Mouse (Mus musculus): ENCODE data around the gene Sgms1. TPM values are rescaled to one million over a fixed set of nuclear protein-coding genes. Genes with fewer than 3 reads are reported as not detected.
"Not testable (repeated sequence)": the region's sequence is repeated elsewhere in the genome, so short reads cannot be mapped to it uniquely, and the experiment has no call there.

The Sgms1 gene
- total RNA-seq, 2 experiments from 2014 or later, result 108 to 157 TPM

GRCm38 (mm10) chr19:32360546-32360945, 29.0 kb downstream of the Sgms1 start:
- ATAC-seq (replicated peaks; ENCODE audit: low FRiP score, poor library complexity, severe bottlenecking), result no peak

- no peak for ATAC-seq (replicated peaks; ENCODE audit: low FRiP score, poor library complexity, severe bottlenecking)
Observed at GRCm38 (mm10) chr19:32358699-32359517, 30.6 kb downstream of the Sgms1 start.

- not testable (repeated sequence) for ATAC-seq (replicated peaks; ENCODE audit: low FRiP score, poor library complexity, severe bottlenecking)
Observed at GRCm38 (mm10) chr19:32358011-32358410, 31.5 kb downstream of the Sgms1 start.

DNA sequence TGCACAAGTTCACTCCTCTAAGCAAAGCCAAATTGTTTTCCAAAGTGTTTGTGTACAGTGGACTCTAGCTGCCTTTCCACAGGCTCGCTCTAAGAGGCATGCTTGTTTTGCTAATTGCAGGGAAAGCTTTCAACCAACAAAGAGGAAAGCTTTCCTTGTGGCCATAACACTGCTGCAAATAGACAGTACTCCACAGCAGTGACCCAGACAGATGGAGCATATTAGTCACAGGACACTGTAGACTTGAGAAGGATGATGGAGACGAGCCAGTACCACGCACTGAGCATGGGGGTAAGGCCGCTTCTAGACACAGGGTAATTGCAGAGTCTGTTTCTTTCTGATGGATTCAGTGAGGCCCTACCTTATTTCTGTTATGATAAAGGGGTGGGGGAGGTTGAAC, 33.3 kb downstream of the Sgms1 start:
- ATAC-seq (replicated peaks; ENCODE audit: low FRiP score, poor library complexity, severe bottlenecking), result no peak

- no peak for ATAC-seq (replicated peaks; ENCODE audit: low FRiP score, poor library complexity, severe bottlenecking)
Observed at GRCm38 (mm10) chr19:32353447-32353846, 36.1 kb downstream of the Sgms1 start.

- no peak for ATAC-seq (replicated peaks; ENCODE audit: low FRiP score, poor library complexity, severe bottlenecking)
Observed at GRCm38 (mm10) chr19:32348955-32349654, 40.4 kb downstream of the Sgms1 start.

DNA sequence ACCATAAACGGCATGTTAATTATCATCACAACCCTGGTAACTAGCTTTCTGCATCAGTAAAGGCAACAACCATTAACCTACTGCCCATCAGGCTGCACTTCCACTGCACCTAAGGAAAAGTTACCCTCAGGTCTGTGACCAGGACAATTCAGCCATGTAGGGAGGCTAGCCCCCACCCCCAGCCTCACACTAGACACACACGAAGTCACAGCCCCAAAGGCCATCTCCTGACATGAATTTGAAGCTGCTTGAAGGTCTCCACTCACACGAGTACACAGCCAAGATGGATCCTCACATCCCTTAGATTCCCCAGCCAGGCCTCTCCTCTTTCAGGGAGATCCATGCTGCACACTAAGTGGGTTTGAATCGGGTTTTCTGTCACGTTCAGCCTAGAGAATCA, 42.0 kb downstream of the Sgms1 start:
- no peak for ATAC-seq (replicated peaks; ENCODE audit: low FRiP score, poor library complexity, severe bottlenecking)

DNA sequence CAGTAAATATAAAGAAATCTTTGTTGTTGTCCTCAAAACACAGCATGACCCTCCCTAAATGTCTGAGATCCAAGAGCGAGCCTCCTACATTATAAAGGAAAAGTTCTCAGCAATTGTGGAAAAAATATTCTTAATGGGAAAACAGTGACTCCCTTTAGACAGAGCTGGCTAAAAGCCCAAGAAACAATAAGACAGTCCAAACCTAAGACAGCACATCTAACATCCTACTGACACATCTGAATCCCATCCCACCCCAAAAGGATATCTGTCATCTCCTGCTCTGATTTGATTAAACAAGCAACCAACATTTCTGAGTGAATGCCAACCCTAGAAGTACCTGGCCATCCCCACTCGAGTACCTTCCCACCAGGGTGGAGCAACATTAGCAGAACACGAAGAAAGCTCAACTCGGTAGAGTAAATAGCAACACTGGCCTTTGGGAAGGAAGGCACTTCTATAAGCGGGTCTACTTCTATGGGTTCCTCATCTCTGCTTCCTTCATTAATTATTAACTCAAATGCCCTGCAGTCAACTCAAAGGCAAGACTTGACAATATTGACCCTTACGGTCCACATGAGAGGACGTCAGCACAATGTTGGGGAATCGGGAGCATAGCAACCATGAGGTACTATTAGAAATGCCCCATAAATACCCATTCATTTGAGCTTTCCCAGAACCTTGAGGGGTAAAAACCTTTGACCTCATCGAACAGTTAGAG, 42.7 kb downstream of the Sgms1 start:
- ATAC-seq (replicated peaks; ENCODE audit: low FRiP score, poor library complexity, severe bottlenecking), result no peak

DNA sequence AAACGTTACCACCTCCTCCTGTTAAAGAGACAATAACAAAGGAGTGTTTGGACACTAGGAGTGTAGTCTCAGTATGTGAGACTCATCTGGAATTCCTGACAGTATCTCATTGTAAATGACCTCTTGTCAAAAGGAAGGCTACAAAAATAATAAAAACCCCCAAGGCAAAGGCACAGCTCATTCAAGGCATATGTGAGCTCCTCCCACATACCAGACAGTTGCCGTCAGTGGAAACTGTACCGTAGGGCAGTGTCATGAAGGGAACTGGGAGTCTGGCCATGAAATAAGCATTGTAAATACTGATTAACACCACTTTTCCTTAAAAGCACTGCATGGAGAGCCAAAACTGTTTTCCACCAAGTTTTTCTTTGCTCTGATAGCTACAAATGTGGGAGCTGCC, 43.3 kb downstream of the Sgms1 start:
- no peak for ATAC-seq (replicated peaks; ENCODE audit: low FRiP score, poor library complexity, severe bottlenecking)

GRCm38 (mm10) chr19:32345181-32345745, 44.3 kb downstream of the Sgms1 start:
- no peak for ATAC-seq (replicated peaks; ENCODE audit: low FRiP score, poor library complexity, severe bottlenecking)

- ATAC-seq (replicated peaks; ENCODE audit: low FRiP score, poor library complexity, severe bottlenecking), result no peak
Observed at GRCm38 (mm10) chr19:32344738-32345121, 44.8 kb downstream of the Sgms1 start.

DNA sequence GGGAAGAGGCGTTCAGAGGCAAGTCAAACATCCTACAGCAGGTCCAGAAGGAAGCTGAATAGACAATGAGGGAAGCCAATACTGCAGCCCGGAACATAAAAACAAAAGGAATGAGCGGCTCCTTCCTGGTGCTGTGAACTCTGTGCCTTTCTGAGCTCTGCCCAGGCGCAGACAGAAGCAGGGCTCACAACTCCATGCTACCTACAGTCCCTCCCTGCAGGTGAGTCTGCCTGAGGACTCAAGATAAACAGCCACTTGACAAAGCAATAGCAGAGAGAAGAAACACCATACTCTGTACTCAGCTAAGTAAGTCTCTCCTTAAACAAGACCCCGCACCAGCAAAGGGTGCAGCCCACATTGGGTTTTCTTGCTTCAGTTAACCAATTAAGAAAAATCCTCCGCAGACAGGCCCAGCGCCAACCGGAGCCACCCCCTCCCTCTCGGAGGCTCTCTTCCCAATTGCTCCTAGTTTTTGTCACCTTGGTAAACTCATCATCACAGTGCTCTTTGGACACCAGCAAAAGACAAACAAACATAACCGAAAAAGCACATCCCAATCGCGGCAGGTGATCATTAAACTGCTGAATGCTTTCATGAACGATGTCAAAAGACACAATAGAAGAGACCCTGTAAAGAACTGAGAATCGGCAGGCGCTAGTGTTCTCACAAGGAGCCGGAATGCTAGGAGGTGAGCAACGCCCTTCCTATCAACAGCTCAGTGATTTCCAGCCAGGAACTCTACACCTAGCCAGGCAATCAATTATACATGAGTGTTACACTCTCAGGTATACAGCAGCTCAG, 45.4 kb downstream of the Sgms1 start:
- ATAC-seq (replicated peaks; ENCODE audit: low FRiP score, poor library complexity, severe bottlenecking), result no peak

DNA sequence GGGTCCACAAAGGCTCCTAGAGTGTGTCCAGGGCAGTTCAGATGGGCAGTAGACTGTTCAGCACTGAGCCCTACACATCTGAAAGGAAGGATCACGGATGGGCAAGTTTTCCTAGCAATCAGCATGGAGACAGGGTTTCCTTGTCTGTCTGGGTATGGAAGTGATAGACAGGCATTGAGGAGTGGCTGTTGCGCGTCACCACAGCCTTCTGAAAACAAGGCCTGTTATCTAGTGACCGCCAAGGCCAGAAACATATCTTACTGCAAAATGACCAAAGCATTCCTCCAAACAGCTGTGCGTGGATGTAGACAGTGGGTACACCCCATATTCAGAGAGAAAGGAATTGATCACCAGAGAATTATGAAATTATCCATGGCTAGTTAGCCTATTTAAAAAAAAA, 47.1 kb downstream of the Sgms1 start:
- ATAC-seq (replicated peaks; ENCODE audit: low FRiP score, poor library complexity, severe bottlenecking), result no peak

GRCm38 (mm10) chr19:32341091-32341490, 48.4 kb downstream of the Sgms1 start:
- no peak for ATAC-seq (replicated peaks; ENCODE audit: low FRiP score, poor library complexity, severe bottlenecking)

GRCm38 (mm10) chr19:32340168-32340567, 49.3 kb downstream of the Sgms1 start:
- ATAC-seq (replicated peaks; ENCODE audit: low FRiP score, poor library complexity, severe bottlenecking), result no peak

DNA sequence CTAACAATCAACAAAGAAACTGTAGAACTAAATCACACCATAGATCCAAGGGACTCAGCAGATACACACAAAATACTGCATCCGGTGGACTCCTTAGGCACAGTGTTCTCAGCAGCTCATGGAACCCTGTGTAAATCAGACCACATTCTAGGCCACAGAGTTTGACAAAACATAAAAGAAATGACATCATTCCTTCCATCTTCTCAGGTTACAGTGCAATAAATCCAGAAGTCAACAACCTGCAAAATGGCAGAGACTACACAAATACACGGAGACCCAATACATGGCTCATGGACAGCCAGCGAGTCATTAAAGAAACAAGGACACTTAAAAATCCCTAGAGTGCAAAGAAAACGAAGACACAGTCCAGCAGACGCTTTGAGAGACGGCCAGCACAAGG, 51.8 kb downstream of the Sgms1 start:
- ATAC-seq (replicated peaks; ENCODE audit: low FRiP score, poor library complexity, severe bottlenecking), result no peak

DNA sequence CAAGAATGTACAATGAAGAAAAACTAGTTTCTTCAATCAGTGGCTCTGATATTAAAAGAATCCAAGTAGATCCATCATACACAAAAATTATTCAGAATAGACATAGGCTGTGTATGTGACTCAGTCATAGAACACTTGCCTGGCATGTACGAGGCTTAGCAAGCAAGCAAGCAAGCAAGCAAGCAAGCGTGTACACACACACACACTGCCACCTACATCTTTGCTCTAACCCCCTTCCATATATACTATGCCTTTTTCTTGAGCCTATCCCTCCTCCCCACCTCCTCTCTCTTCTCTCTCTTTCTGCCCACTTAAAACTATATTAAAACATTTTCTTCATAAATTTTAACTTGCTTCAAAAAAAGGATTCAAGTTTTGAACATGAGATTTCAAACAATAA, 54.8 kb downstream of the Sgms1 start:
- no peak for ATAC-seq (replicated peaks; ENCODE audit: low FRiP score, poor library complexity, severe bottlenecking)

DNA sequence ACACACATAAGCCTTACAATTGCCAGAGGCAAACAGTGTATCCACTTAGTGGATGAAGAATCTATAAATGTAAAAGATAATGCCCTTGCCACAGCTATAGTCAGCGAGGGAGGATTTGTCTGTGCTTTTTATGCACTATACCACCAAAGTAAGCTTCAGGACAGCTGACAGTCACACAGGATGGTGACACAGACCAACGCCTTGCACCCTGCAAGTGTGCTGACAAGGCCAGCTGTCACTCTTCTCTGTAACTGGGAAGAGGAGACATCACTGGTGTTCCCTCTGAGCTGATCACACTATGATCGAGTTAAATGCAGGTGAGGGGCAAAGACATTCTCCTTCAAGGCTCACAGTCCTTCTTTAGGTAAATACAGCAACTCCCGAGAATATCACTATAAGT, 56.0 kb downstream of the Sgms1 start:
- ATAC-seq (replicated peaks; ENCODE audit: low FRiP score, poor library complexity, severe bottlenecking), result no peak

- no peak for ATAC-seq (replicated peaks; ENCODE audit: low FRiP score, poor library complexity, severe bottlenecking)
Observed at GRCm38 (mm10) chr19:32332779-32333460, 56.6 kb downstream of the Sgms1 start.

All from erythroid progenitor cell, adult 5-6 weeks (primary cell).